Mouse (Mus musculus): ENCODE results near the gene Eaf1. TPM values are rescaled to one million over a fixed set of nuclear protein-coding genes. Genes with fewer than 3 reads are reported as not detected.

Gene Eaf1
- polyA plus RNA-seq, 2 experiments: 22.6 to 37.4 TPM

- WGBS: 58% methylated on average over 2 of the region's 2 CpGs
- no peak overlapping the region for H3K9ac ChIP-seq (ENCODE audit: low read depth, low read length, severe bottlenecking)
- H3K27me3 ChIP-seq (ENCODE audit: control insufficient read depth, insufficient read depth, low read length): no peaks in the 10 kb centered on the region
- no peak overlapping the region for H3K4me2 ChIP-seq (replicated peaks; ENCODE audit: low read depth, low read length, severe bottlenecking)
- H3K36me3 ChIP-seq (ENCODE audit: control insufficient read depth, insufficient read depth, low read length): no peaks in the 10 kb centered on the region
- no peak overlapping the region for H3K27ac ChIP-seq (replicated peaks; ENCODE audit: low read depth, low read length)
- no peak for TF ChIP-seq POLR2A (IDR thresholded peaks at IDR 0.05; ENCODE audit: borderline replicate concordance, extremely low read depth, insufficient read depth, insufficient read length)
- no peak overlapping the region for H3K4me3 ChIP-seq (replicated peaks; ENCODE audit: low read length)
- no peaks in the 10 kb centered on the region for H3K9me3 ChIP-seq (ENCODE audit: control insufficient read depth, low read length)
- no peak for ATAC-seq (ENCODE audit: low FRiP score, low read depth)
- H3K4me1 ChIP-seq (ENCODE audit: control insufficient read depth, insufficient read depth, low read length): no peaks in the 10 kb centered on the region
- DNase-seq (ENCODE audit: low spot score): no peak
Measured at GRCm38 (mm10) chr14:31521318-31521717, 27.1 kb downstream of the Eaf1 start.

GRCm38 (mm10) chr14:31525040-31525810 is 31.0 kb downstream of the Eaf1 start:
- H3K9me3 ChIP-seq (ENCODE audit: control insufficient read depth, low read length): no peaks in the 10 kb centered on the region
- no peak overlapping the region for H3K27ac ChIP-seq (replicated peaks; ENCODE audit: low read depth, low read length)
- H3K4me2 ChIP-seq (replicated peaks; ENCODE audit: low read depth, low read length, severe bottlenecking): no peak overlapping the region
- H3K4me1 ChIP-seq (ENCODE audit: control insufficient read depth, insufficient read depth, low read length): no peaks in the 10 kb centered on the region
- no peak for ATAC-seq (ENCODE audit: low FRiP score, low read depth)
- no peaks in the 10 kb centered on the region for H3K27me3 ChIP-seq (ENCODE audit: control insufficient read depth, insufficient read depth, low read length)
- no peak overlapping the region for H3K9ac ChIP-seq (ENCODE audit: low read depth, low read length, severe bottlenecking)
- no peak overlapping the region for H3K4me3 ChIP-seq (replicated peaks; ENCODE audit: low read length)
- DNase-seq (ENCODE audit: low spot score): no peak
- no peaks in the 10 kb centered on the region for H3K36me3 ChIP-seq (ENCODE audit: control insufficient read depth, insufficient read depth, low read length)
- 73% methylated on average over 7 of the region's 7 CpGs for WGBS
- no peak for TF ChIP-seq POLR2A (IDR thresholded peaks at IDR 0.05; ENCODE audit: borderline replicate concordance, extremely low read depth, insufficient read depth, insufficient read length)

GRCm38 (mm10) chr14:31530847-31531246 is 36.6 kb downstream of the Eaf1 start:
- Histone ChIP-seq H3K4me1 (ENCODE audit: control insufficient read depth, insufficient read depth, low read length) (peaks cover 4% of the 10 kb centered on the region), H3K9me3 (ENCODE audit: control insufficient read depth, low read length) (no peaks in the 10 kb centered on the region), H3K27me3 (ENCODE audit: control insufficient read depth, insufficient read depth, low read length) (no peaks in the 10 kb centered on the region), H3K27ac (replicated peaks; ENCODE audit: low read depth, low read length) (no peak overlapping the region), H3K9ac (ENCODE audit: low read depth, low read length, severe bottlenecking) (no peak overlapping the region), H3K36me3 (ENCODE audit: control insufficient read depth, insufficient read depth, low read length) (no peaks in the 10 kb centered on the region), H3K4me3 (replicated peaks; ENCODE audit: low read length) (no peak overlapping the region), H3K4me2 (replicated peaks; ENCODE audit: low read depth, low read length, severe bottlenecking) (no peak overlapping the region)
- DNase-seq (ENCODE audit: low spot score): no peak
- TF ChIP-seq POLR2A (IDR thresholded peaks at IDR 0.05; ENCODE audit: borderline replicate concordance, extremely low read depth, insufficient read depth, insufficient read length): no peak
- no peak for ATAC-seq (ENCODE audit: low FRiP score, low read depth)
- 88% methylated on average over 4 of the region's 4 CpGs for WGBS

- TF ChIP-seq POLR2A (IDR thresholded peaks at IDR 0.05; ENCODE audit: borderline replicate concordance, extremely low read depth, insufficient read depth, insufficient read length): no peak
- DNase-seq (ENCODE audit: low spot score) (no peak), ATAC-seq (ENCODE audit: low FRiP score, low read depth) (no peak)
- no peak overlapping the region for H3K4me2 ChIP-seq (replicated peaks; ENCODE audit: low read depth, low read length, severe bottlenecking)
- no peak overlapping the region for H3K4me3 ChIP-seq (replicated peaks; ENCODE audit: low read length)
- H3K36me3 ChIP-seq (ENCODE audit: control insufficient read depth, insufficient read depth, low read length): no peaks in the 10 kb centered on the region
- peaks cover 4% of the 10 kb centered on the region for H3K4me1 ChIP-seq (ENCODE audit: control insufficient read depth, insufficient read depth, low read length)
- no peaks in the 10 kb centered on the region for H3K9me3 ChIP-seq (ENCODE audit: control insufficient read depth, low read length)
- H3K27me3 ChIP-seq (ENCODE audit: control insufficient read depth, insufficient read depth, low read length): no peaks in the 10 kb centered on the region
- H3K27ac ChIP-seq (replicated peaks; ENCODE audit: low read depth, low read length): 0 out of 2 replicates have a peak overlapping the region, but pooled peaks have one; percentile 26
- WGBS: 52% methylated on average over 12 of the region's 12 CpGs
- H3K9ac ChIP-seq (ENCODE audit: low read depth, low read length, severe bottlenecking): no peak overlapping the region
Measured at GRCm38 (mm10) chr14:31531506-31532148, 37.4 kb downstream of the Eaf1 start.

GRCm38 (mm10) chr14:31532656-31533055 is 38.5 kb downstream of the Eaf1 start:
- no peak for ATAC-seq (ENCODE audit: low FRiP score, low read depth)
- Histone ChIP-seq H3K4me3 (replicated peaks; ENCODE audit: low read length) (no peak overlapping the region), H3K27ac (replicated peaks; ENCODE audit: low read depth, low read length) (no peak overlapping the region), H3K27me3 (ENCODE audit: control insufficient read depth, insufficient read depth, low read length) (no peaks in the 10 kb centered on the region), H3K9me3 (ENCODE audit: control insufficient read depth, low read length) (no peaks in the 10 kb centered on the region), H3K9ac (ENCODE audit: low read depth, low read length, severe bottlenecking) (no peak overlapping the region), H3K4me2 (replicated peaks; ENCODE audit: low read depth, low read length, severe bottlenecking) (no peak overlapping the region), H3K36me3 (ENCODE audit: control insufficient read depth, insufficient read depth, low read length) (no peaks in the 10 kb centered on the region), H3K4me1 (ENCODE audit: control insufficient read depth, insufficient read depth, low read length) (peaks cover 4% of the 10 kb centered on the region)
- no peak for DNase-seq (ENCODE audit: low spot score)
- WGBS: 70% methylated on average over 3 of the region's 3 CpGs
- no peak for TF ChIP-seq POLR2A (IDR thresholded peaks at IDR 0.05; ENCODE audit: borderline replicate concordance, extremely low read depth, insufficient read depth, insufficient read length)

Measured in limb, embryonic 14.5 days (tissue).